ENCODE assay signal across 8 mouse cellular contexts in the genomic region with DNA sequence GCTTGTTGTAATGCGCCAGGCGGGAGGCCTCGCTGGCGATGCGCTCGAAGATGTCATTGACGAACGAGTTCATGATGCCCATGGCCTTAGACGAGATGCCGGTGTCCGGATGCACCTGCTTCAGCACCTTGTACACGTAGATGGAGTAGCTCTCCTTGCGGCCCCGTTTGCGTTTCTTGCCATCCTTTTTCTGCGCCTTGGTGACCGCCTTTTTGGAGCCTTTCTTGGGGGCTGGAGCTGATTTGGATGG. TPM values are rescaled to one million over a fixed set of nuclear protein-coding genes. Genes with fewer than 3 reads are reported as not detected.
DNase-seq lines count a peak whose midpoint lies in the region; ATAC-seq and TF ChIP-seq lines count a peak whose summit lies in the region.
"Not testable (repeated sequence)": the region's sequence is repeated elsewhere in the genome, so short reads cannot be mapped to it uniquely, and the experiment has no call there.

No protein-coding gene starts in this region.

- ATAC-seq in forebrain, embryonic 14.5 days, result peak; percentile 19; the same call in 1 of the 2 replicates
- peak; percentile 12 to 23; a peak in 3 of 4 replicates for ATAC-seq in hematopoietic stem cell, adult 5-6 weeks (replicated peaks in 1 of 2; ENCODE audit: insufficient read depth in 1 of 2, low FRiP score in 2 of 2, low TSS enrichment in 1 of 2, low read depth in 1 of 2, poor library complexity in 2 of 2, severe bottlenecking in 2 of 2)
- ATAC-seq in liver, embryonic 11.5 days (replicated peaks; ENCODE audit: low FRiP score), result peak; percentile 28; the same call in 1 of the 2 replicates
- peak; percentile 39 for ATAC-seq in neutrophil, adult 5-6 weeks (ENCODE audit: extremely low read depth, insufficient number of reproducible peaks, low FRiP score, poor library complexity, severe bottlenecking)

- not testable (repeated sequence) for H3K4me3 ChIP-seq in C2C12 (ENCODE audit: insufficient read depth, poor library complexity, severe bottlenecking)
- H3K4me3 ChIP-seq in cerebellum, adult 2 months (replicated peaks; ENCODE audit: insufficient read depth, low read depth, low read length), result peak overlapping the region; percentile 72
- H3K4me3 ChIP-seq in forebrain, embryonic 14.5 days (ENCODE audit: low read depth, low read length), result peak overlapping the region; percentile 89
- peak overlapping the region; percentile 57 for H3K4me3 ChIP-seq in kidney, adult 2 months (ENCODE audit: insufficient read depth, low read depth, low read length)
- H3K4me3 ChIP-seq in liver, embryonic 11.5 days (ENCODE audit: low read depth, low read length), result peak overlapping the region; percentile 91
- peak overlapping the region; percentile 73 for H3K4me3 ChIP-seq in midbrain, embryonic 10.5 days

- H3K4me1 ChIP-seq in cerebellum, adult 2 months (ENCODE audit: control insufficient read depth, insufficient read depth, low read length), result peaks cover 12% of the 10 kb centered on the region; the same call in 1 of the 2 replicates
- peaks cover 41% of the 10 kb centered on the region for H3K4me1 ChIP-seq in forebrain, embryonic 14.5 days (ENCODE audit: control insufficient read depth, insufficient read depth, low read length)
- H3K4me1 ChIP-seq in kidney, adult 2 months (ENCODE audit: control insufficient read depth, insufficient read depth, low read length), result not testable (repeated sequence)
- H3K4me1 ChIP-seq in liver, embryonic 11.5 days (replicated peaks; ENCODE audit: control insufficient read depth, insufficient read depth, low read length), result peaks cover 21% of the 10 kb centered on the region
- H3K4me1 ChIP-seq in midbrain, embryonic 10.5 days, result peaks cover 54% of the 10 kb centered on the region

- 0% methylated on average over 17 of the region's 17 CpGs for WGBS in cerebellum, adult 2 months
- WGBS in forebrain, embryonic 14.5 days, result under 1% methylated on average over 17 of the region's 17 CpGs
- under 1% methylated on average over 17 of the region's 17 CpGs for WGBS in kidney, adult 2 months
- 0% methylated on average over 17 of the region's 17 CpGs for WGBS in liver, embryonic 11.5 days
- WGBS in midbrain, embryonic 10.5 days, result 0% methylated on average over 17 of the region's 17 CpGs

- DNase-seq in cerebellum, adult 2 months; forebrain, embryonic 14.5 days (ENCODE audit: low spot score); kidney, adult 2 months; liver, embryonic 11.5 days (ENCODE audit: low spot score); midbrain, embryonic 10.5 days (ENCODE audit: low spot score): not testable (repeated sequence)

- H3K79me3 ChIP-seq in C2C12 (ENCODE audit: low read depth), result peaks cover 17% of the 10 kb centered on the region

- not testable (repeated sequence) for TF ChIP-seq CTCF in C2C12 (IDR thresholded peaks at IDR 0.05; ENCODE audit: control insufficient read depth, insufficient read depth, insufficient read length); cerebellum, adult 2 months (IDR thresholded peaks at IDR 0.05; ENCODE audit: borderline replicate concordance, insufficient read depth, low read depth, low read length); kidney, adult 2 months (conservative IDR thresholded peaks at IDR 0.05; ENCODE audit: insufficient read depth, insufficient read length, low read depth, low read length)

- not testable (repeated sequence) for H3K9me3 ChIP-seq in forebrain, embryonic 14.5 days (replicated peaks; ENCODE audit: control insufficient read depth, low read length); liver, embryonic 11.5 days (ENCODE audit: control insufficient read depth, low read length); midbrain, embryonic 10.5 days (replicated peaks)

- H3K36me3 ChIP-seq in C2C12 (ENCODE audit: control insufficient read depth, insufficient read depth), result peaks cover 24% of the 10 kb centered on the region
- peaks cover 14% of the 10 kb centered on the region for H3K36me3 ChIP-seq in forebrain, embryonic 14.5 days (ENCODE audit: control insufficient read depth, insufficient read depth, low read length)
- H3K36me3 ChIP-seq in kidney, adult 2 months (ENCODE audit: control insufficient read depth, insufficient read depth, low read length); liver, embryonic 11.5 days (ENCODE audit: control insufficient read depth, insufficient read depth, low read length): not testable (repeated sequence)
- peaks cover 12% of the 10 kb centered on the region for H3K36me3 ChIP-seq in midbrain, embryonic 10.5 days

- H3ac ChIP-seq in C2C12 (ENCODE audit: control insufficient read depth, insufficient read length, low read depth), result peak overlapping the region; percentile 32

- peak overlapping the region; percentile 99 for H3K27ac ChIP-seq in cerebellum, adult 2 months (ENCODE audit: insufficient read depth, low read length)
- H3K27ac ChIP-seq in forebrain, embryonic 14.5 days (ENCODE audit: low read depth, low read length), result peak overlapping the region; percentile 99
- peak overlapping the region; percentile 15; the same call in 1 of the 2 replicates for H3K27ac ChIP-seq in kidney, adult 2 months (ENCODE audit: insufficient read depth, low read depth, low read length)
- H3K27ac ChIP-seq in liver, embryonic 11.5 days (ENCODE audit: low read depth, low read length), result peak overlapping the region; percentile 100
- H3K27ac ChIP-seq in midbrain, embryonic 10.5 days (replicated peaks), result peak overlapping the region; percentile 93

- H3K4me2 ChIP-seq in forebrain, embryonic 14.5 days (ENCODE audit: low read length), result peak overlapping the region; percentile 61
- H3K4me2 ChIP-seq in liver, embryonic 11.5 days, result peak overlapping the region; percentile 97

- peak overlapping the region; percentile 96 for H3K9ac ChIP-seq in forebrain, embryonic 14.5 days (ENCODE audit: low read length)
- H3K9ac ChIP-seq in liver, embryonic 11.5 days (ENCODE audit: low read depth, low read length), result peak overlapping the region; percentile 99

- not testable (repeated sequence) for TF ChIP-seq POLR2A in cerebellum, adult 2 months (IDR thresholded peaks at IDR 0.05; ENCODE audit: borderline replicate concordance, insufficient read depth, low read length); kidney, adult 2 months (IDR thresholded peaks at IDR 0.05; ENCODE audit: low read depth, low read length)

- not testable (repeated sequence) for H3K27me3 ChIP-seq in C2C12 (ENCODE audit: control insufficient read depth, insufficient read depth, insufficient read length); cerebellum, adult 2 months (ENCODE audit: control insufficient read depth, insufficient read depth, low read length); forebrain, embryonic 14.5 days (replicated peaks; ENCODE audit: control insufficient read depth, insufficient read depth, low read length); kidney, adult 2 months (replicated peaks; ENCODE audit: control insufficient read depth, insufficient read depth, low read length)
- peaks cover 20% of the 10 kb centered on the region for H3K27me3 ChIP-seq in liver, embryonic 11.5 days (replicated peaks; ENCODE audit: control insufficient read depth, insufficient read depth, low read length)
- peaks cover 42% of the 10 kb centered on the region for H3K27me3 ChIP-seq in midbrain, embryonic 10.5 days (ENCODE audit: low read depth, poor library complexity, severe bottlenecking)

- H3K79me2 ChIP-seq in C2C12 (ENCODE audit: control insufficient read depth, insufficient read depth), result peaks cover 29% of the 10 kb centered on the region

RNA-seq across cellular contexts. Expression of a gene that starts 0.4 kb away (rescaled TPM):
- 11.4 TPM for polyA plus RNA-seq in C2C12 (2012; fragmentation: generic; extraction: Trizol)
- 41.3 and 43.2 TPM in 2 replicates for polyA plus RNA-seq in cerebellum, adult 2 months (2012; rRNA removed)
- 149 and 151 TPM in 2 replicates for polyA plus RNA-seq in forebrain, embryonic 14.5 days (2014; fragmentation: Nextera tagmentation; extraction: Ambion mirVana)
- total RNA-seq in hematopoietic stem cell, adult 5-6 weeks (2017), result 146 and 162 TPM in 2 replicates
- polyA plus RNA-seq in kidney, adult 2 months (2012; rRNA removed), result 29.0 and 29.5 TPM in 2 replicates
- polyA plus RNA-seq in liver, embryonic 11.5 days (2014; fragmentation: Nextera tagmentation; extraction: Ambion mirVana), result 12.0 and 14.5 TPM in 2 replicates
- polyA plus RNA-seq in midbrain, embryonic 10.5 days (2016; fragmentation: Nextera tagmentation; extraction: Ambion mirVana), result 20.4 and 31.6 TPM in 2 replicates
- 65.3 TPM in 2 replicates for total RNA-seq in neutrophil, adult 5-6 weeks (2017)

RNA-seq across cellular contexts. Expression of a gene that starts 0.4 kb away (rescaled TPM):
- polyA plus RNA-seq in C2C12 (2012; fragmentation: generic; extraction: Trizol), result 0.22 TPM
- 3.5 and 4.8 TPM in 2 replicates for polyA plus RNA-seq in cerebellum, adult 2 months (2012; rRNA removed)
- polyA plus RNA-seq in forebrain, embryonic 14.5 days (2014; fragmentation: Nextera tagmentation; extraction: Ambion mirVana), result 1.3 and 1.9 TPM in 2 replicates
- not detected in 2 replicates for total RNA-seq in hematopoietic stem cell, adult 5-6 weeks (2017)
- polyA plus RNA-seq in kidney, adult 2 months (2012; rRNA removed), result 0.34 and 0.48 TPM in 2 replicates
- polyA plus RNA-seq in liver, embryonic 11.5 days (2014; fragmentation: Nextera tagmentation; extraction: Ambion mirVana), result 0.23 and 0.38 TPM in 2 replicates
- 0.25 and 0.26 TPM in 2 replicates for polyA plus RNA-seq in midbrain, embryonic 10.5 days (2016; fragmentation: Nextera tagmentation; extraction: Ambion mirVana)
- 0.12 and 0.35 TPM in 2 replicates for total RNA-seq in neutrophil, adult 5-6 weeks (2017)

RNA-seq across cellular contexts. Expression of a gene that starts 5.4 kb away (rescaled TPM):
- 1.6 TPM for polyA plus RNA-seq in C2C12 (2012; fragmentation: generic; extraction: Trizol)
- 154 and 186 TPM in 2 replicates for polyA plus RNA-seq in cerebellum, adult 2 months (2012; rRNA removed)
- polyA plus RNA-seq in forebrain, embryonic 14.5 days (2014; fragmentation: Nextera tagmentation; extraction: Ambion mirVana), result 279 and 359 TPM in 2 replicates
- total RNA-seq in hematopoietic stem cell, adult 5-6 weeks (2017), result 2.0 and 4.1 TPM in 2 replicates
- 3.0 and 5.3 TPM in 2 replicates for polyA plus RNA-seq in kidney, adult 2 months (2012; rRNA removed)
- 6.3 and 6.9 TPM in 2 replicates for polyA plus RNA-seq in liver, embryonic 11.5 days (2014; fragmentation: Nextera tagmentation; extraction: Ambion mirVana)
- 34.1 and 69.6 TPM in 2 replicates for polyA plus RNA-seq in midbrain, embryonic 10.5 days (2016; fragmentation: Nextera tagmentation; extraction: Ambion mirVana)
- total RNA-seq in neutrophil, adult 5-6 weeks (2017), result 3.7 and 8.1 TPM in 2 replicates

RNA-seq across cellular contexts. Expression of a gene that starts 15.4 kb away (rescaled TPM):
- polyA plus RNA-seq in C2C12 (2012; fragmentation: generic; extraction: Trizol), result 245 TPM
- 578 and 589 TPM in 2 replicates for polyA plus RNA-seq in cerebellum, adult 2 months (2012; rRNA removed)
- polyA plus RNA-seq in forebrain, embryonic 14.5 days (2014; fragmentation: Nextera tagmentation; extraction: Ambion mirVana), result 457 and 463 TPM in 2 replicates
- total RNA-seq in hematopoietic stem cell, adult 5-6 weeks (2017), result 82.1 and 83.1 TPM in 2 replicates
- 251 and 307 TPM in 2 replicates for polyA plus RNA-seq in kidney, adult 2 months (2012; rRNA removed)
- polyA plus RNA-seq in liver, embryonic 11.5 days (2014; fragmentation: Nextera tagmentation; extraction: Ambion mirVana), result 229 and 240 TPM in 2 replicates
- 274 and 296 TPM in 2 replicates for polyA plus RNA-seq in midbrain, embryonic 10.5 days (2016; fragmentation: Nextera tagmentation; extraction: Ambion mirVana)
- total RNA-seq in neutrophil, adult 5-6 weeks (2017), result 60.8 and 72.2 TPM in 2 replicates

RNA-seq across cellular contexts. Expression of a gene that starts 23.8 kb away (rescaled TPM):
- polyA plus RNA-seq in C2C12 (2012; fragmentation: generic; extraction: Trizol), result 15.1 TPM
- 25.3 and 27.5 TPM in 2 replicates for polyA plus RNA-seq in cerebellum, adult 2 months (2012; rRNA removed)
- 20.7 and 24.0 TPM in 2 replicates for polyA plus RNA-seq in forebrain, embryonic 14.5 days (2014; fragmentation: Nextera tagmentation; extraction: Ambion mirVana)
- 21.0 and 27.6 TPM in 2 replicates for total RNA-seq in hematopoietic stem cell, adult 5-6 weeks (2017)
- polyA plus RNA-seq in kidney, adult 2 months (2012; rRNA removed), result 19.4 and 20.7 TPM in 2 replicates
- 17.3 and 17.8 TPM in 2 replicates for polyA plus RNA-seq in liver, embryonic 11.5 days (2014; fragmentation: Nextera tagmentation; extraction: Ambion mirVana)
- polyA plus RNA-seq in midbrain, embryonic 10.5 days (2016; fragmentation: Nextera tagmentation; extraction: Ambion mirVana), result 17.7 and 19.3 TPM in 2 replicates
- total RNA-seq in neutrophil, adult 5-6 weeks (2017), result 106 and 107 TPM in 2 replicates

Comparison
In these comparisons a context has a peak if more than half of its experiments do, and no peak if none do; other contexts are left out.
1. H3K27ac ChIP-seq: peak in every context shown above with its lines; median percentile 100 in liver, embryonic 11.5 days; 99 in cerebellum, adult 2 months; 99 in forebrain, embryonic 14.5 days; 93 in midbrain, embryonic 10.5 days; 15 in kidney, adult 2 months.